Mouse (Mus musculus): ENCODE results near the gene Cenps.

DNA sequence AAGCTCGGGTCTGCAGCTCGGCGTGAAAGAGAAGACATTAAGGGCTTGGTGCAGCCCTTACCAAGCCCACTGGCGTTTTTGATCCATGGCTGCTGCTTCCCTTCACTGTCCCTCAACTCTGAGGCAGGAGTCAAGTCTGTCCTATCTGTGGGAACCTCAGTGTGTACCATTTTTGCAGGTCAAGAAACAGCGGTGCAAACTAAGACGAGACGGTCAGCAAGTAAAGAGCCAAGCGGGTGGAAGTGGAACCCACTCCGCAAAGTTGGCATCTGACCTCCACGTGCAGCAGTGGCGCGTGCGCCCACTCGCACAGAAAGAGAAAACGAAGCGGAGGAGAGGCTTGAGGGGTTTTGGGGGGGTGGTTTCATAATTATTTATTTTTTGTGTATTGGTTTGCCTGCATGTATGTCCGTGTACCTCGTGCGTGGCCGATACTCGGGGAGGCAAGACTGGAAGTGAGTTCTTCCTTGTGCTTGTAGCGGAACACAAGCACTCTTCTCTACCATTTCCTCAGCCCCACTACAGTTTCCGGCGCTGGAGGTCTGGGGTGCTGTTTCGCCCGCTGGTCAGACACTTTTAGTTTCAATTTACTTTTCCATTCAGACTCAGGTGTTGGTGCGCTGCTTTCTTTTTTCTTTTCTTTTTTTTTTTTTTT, 29.7 kb upstream of the Cenps start:
- TF ChIP-seq CTCF (conservative IDR thresholded peaks at IDR 0.05; ENCODE audit: low read length) = no peak
- no peak for TF ChIP-seq POU5F1 (IDR thresholded peaks at IDR 0.05; ENCODE audit: borderline replicate concordance, low read length)
- no peak for TF ChIP-seq NANOG (IDR thresholded peaks at IDR 0.05; ENCODE audit: borderline replicate concordance, low read length)

Data from E14TG2a.4 (cell line).